Mouse (Mus musculus): ENCODE measurements around the gene Tnf. TPM values are rescaled to one million over a fixed set of nuclear protein-coding genes. Genes with fewer than 3 reads are reported as not detected.
A peak's percentile ranks its signal among the peaks of the same experiment; 100 is the strongest.

Tnf gene
- total RNA-seq, 2 experiments from 2014 or later: 0.25 to 0.28 TPM

DNA sequence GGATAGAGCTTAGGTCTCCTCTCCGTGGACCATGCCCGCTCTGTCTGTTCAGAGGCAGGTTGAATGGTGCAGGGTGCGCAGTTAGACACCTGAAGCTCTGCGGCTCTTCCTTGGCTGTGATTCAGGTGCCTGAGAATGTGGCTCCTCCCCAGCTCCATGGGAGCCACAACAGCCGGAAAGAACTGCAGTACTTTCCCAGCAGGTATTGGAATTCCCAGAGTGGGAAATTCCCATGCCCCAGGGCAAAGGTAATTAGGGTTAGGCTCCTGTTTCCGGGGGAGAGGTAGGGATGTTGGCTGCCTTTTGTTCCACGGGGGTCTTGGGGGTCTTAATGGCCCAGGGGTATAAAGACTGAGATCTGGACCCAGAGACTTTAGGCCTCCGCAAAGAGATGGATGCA lies 2.9 kb downstream of the Tnf start:
- DNase-seq: no peak

DNA sequence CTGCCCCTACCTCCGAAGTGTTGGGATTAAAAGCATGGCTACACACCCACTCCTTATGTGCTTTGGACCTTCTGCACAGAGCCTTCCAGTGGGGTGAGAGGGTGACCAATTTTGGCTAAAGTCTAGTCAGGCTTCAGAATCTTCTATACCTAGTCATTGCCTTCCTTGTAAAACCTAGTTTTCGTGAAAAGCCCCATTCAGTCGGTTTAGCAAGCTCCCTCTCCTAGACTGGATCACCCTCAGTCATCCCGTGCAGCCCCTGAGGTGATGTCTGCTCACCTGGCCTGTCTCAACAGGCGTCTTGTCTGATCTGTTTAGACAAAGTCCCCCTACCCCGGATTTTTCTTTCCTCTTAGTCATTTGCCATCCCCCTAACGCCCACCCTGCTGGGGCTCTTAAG lies 3.8 kb downstream of the Tnf start:
- DNase-seq: no peak

DNA sequence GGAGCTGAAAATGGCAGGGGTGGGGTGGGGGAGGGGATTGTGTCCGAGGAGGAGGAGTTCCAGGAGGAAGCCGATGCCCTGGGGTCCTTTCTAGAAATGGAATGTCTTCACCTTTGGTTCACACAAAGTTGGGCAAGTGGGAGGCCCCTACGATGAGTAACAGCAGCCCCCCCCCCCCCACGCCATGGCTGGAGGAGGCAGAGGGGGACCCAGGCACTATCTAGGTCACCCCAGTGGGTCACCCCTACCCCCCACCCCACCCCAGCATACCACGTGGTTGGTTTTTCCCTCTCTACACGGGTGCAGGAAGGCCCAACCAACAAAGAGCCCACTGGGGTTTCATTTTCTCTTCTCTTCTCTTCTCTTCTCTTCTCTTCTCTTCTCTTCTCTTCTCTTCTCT lies 4.7 kb downstream of the Tnf start:
- DNase-seq: no peak

DNA sequence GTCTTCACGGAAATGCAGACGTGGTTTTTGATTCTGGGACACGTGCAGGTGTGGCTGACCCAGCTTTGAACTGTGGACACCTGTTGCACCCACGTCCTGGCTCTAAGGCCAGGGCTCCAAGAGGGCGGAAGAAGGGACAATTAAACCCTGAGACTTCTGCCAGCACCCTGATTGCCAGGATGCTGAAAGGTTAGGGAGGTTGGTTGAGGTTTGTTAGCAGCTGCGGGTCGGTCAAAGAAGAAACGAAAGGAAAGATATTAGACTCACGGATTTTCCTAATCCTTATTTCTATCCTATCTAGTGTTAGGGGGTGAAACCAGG lies 5.5 kb downstream of the Tnf start:
- DNase-seq: no peak

DNA sequence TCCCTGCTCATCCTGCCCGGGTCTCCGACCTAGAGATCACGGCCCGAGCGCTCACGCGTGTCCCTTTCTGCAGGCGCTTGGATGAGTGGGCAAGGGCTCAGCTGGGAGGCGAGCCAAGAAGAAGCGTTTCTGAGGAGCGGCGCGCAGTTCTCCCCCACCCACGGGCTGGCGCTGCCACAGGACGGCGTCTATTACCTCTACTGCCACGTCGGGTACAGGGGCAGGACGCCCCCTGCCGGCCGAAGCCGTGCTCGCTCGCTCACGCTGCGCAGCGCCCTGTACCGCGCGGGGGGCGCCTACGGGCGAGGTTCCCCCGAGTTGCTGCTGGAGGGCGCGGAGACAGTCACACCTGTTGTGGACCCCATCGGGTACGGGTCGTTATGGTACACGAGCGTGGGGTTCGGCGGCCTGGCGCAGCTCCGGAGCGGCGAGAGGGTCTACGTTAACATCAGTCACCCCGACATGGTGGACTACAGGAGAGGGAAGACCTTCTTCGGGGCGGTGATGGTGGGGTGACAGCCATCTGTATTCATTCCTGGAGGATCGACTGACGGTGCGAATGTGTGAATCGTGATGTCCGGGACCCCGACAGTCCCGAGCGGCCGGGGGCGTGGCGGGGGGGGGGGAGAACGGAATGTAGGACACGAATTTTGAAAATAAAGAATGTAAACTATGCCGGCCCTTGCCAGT lies 6.0 kb downstream of the Tnf start:
- DNase-seq: peak; percentile 84 to 87

DNA sequence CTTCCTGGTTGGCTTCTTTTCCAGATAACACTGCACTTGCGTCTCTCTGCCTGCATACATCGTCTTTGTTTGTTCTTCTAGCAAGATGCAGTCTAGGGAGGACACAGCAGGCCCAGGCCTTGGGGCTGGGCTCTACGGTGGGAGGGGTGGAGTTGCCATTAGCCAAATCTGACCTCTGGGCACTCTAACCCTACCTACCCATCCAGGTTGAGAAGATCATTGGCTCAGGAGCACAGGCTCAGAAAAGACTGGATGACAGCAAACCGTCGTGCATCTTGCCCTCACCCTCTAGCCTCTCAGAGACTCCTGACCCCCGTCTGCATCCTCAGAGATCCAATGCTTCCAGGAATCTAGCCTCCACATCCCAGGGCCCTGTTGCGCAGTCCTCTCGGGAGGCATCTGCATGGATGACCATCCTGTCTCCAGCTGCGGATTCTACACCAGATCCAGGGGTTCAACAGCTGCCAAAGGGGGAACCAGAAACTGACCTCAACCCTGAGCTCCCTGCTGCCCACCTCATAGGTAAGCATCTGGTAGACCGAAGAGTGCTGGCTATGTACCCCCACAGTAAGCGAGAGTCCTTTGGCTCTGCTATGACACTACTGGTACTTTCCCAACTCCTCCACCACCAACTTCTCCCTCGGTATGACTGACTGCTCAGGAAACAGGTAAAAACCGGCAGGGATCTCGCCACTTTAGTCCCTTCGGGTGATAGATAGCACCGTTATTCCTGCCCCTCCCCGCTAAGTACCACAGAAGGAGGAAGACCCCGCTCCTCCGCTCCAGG lies 6.8 kb downstream of the Tnf start:
- no peak for DNase-seq

DNA sequence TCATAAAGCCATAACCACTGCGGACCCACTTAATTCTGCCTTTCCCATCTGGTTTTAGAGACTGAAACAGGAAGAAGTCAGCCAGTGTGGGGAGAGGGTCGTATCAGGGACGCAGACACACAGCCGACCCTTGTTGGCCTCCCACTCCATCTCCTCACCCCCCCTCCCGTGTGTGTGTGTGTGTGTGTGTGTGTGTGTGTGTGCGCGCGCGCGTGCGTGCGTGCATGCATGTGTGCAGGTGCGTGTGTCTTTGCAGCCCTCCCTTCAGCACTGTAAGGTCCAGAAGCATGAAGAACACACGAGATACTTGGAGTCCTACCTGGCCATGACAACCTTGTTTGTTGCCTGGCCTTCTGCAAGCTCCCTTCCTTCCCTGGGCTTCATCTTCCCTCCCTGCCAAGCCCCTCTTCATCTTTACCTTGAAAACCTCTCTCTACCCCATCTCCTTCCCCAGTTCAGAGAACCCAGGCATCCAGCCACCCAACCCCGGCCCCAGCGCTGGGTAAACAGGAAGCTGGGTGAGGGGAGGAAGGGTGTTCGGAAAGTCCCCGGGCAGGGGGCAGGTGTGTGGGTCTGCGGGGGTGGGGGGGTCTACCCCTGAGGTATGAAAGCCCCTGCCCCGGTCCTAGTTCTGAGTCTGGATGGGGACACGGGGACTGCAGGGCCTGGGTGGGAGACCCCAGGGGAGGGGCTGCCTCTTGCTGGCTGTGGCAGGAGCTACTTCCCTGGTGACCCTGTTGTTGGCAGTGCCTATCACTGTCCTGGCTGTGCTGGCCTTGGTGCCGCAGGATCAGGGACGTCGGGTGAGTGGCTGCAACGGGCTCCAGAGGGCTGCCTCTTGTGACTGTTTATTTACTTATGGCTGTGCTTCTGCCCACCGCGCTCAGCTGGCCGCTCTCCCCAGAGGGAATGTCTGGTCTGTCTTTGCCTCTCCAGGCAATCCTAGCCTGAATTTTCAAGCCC lies 7.6 kb downstream of the Tnf start, which contains the start of gene Ltb:
Gene Ltb (plus strand): TSS at position 559 of the 963 bp plus-strand sequence.
- DNase-seq: no peak

DNA sequence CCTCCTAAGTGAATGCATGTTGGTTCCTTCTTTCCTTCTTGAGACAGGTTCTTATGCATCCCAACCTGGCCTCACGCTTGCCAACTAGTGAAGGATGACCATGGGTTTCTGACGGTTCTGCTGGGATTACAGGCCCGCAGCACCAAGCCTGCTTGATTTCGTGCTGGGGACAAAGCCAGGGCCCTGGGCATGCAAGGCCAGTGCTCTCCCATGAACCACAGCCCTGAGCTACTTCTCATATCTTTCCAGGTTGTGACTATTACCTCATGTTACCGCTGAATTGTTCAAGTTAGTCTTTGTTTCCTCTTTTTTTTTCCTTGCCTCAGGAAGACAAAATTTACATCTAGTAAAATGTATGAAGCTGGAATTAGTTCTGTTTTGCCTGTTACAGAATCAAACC lies 8.9 kb downstream of the Tnf start:
- no peak for DNase-seq

DNA sequence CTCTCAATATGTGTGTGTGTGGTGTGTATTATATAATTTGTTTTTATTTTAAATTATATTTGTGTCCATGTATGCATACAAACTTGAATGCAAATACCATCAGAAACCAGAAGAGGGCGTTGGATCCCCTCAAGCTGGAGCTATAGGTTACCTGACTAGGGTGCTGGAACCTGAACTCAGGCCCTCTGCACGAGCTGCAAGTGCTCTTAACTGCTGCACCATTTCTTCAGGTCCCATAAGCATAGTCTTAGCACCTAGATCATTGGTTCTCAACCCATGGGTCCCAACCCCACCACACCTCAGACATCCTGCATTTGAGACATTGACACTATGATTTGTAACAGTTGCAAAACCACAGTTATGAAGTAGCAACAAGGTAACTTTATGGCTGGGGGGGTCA lies 10.1 kb downstream of the Tnf start:
- no peak for DNase-seq

DNA sequence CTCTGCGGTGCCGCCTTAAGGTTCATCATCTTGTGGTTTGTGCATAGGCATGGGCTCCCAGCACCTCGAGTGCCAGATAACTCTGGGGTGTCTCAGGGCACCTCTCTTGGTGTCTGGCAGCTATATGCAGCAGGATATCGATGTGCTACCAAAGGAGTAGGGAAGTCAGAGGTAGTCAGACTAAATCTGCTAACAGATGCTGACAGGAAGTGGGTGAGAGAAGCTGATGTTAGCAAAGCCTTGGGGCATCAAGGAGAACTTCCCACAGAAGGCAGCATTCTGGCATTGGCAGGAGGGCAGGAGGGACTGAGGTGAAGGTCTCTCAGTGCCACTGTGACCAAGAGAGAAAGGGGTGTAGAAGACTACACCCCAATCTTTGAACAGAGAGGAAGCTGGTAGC lies 11.7 kb downstream of the Tnf start:
- no peak for DNase-seq

DNA sequence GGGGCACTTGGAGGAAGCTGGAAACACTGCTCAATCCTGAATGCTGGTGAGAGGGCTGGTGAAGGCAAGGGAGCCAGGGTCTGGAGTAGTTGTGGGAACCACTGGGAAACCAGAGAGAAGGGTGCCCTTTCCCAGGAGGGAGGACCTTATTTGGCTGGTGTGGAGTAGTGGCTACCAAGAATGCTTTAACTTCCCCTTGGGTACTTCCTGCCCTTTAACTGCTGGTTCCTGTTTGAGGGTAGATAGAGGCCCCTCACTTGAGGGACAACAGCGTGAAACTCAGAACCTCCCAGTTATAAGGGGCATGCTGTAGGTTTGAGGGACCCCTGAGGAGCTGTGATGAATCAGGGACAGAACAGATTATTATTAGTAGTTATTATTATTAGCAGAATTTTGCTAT lies 12.6 kb downstream of the Tnf start:
- peak in 1 of 2 experiments; percentile 54 for DNase-seq

DNA sequence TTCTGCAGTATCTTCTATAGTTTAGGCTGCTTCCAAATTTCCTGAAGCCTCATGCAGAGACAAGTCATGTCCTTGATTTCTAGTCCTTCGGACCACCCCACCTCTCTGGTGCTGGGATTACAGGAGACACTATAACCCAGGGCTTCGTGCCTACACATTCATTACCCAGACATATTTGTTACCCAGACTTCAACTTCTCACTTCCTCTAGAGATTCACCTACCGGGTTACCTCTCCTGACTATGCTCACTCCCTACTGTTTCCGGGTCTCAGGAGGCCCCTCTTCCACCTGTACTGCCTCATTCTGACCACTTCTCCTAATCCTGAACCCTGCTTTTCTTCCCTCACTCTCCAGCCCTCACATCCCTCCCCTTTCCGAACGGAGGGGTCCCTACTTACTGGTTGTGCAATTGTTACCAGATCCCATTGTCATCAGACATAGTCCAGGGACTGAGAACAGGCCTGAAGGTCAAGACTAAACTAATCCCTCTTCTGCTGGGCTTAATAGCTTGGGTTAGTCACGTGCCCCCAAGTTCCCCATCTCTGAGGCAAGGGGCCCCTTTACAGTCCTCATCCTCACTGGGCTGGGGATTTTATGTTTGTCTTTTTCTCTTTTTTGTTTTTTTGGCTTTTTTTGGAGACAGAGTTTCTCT lies 13.7 kb downstream of the Tnf start, which contains the start of gene Lst1:
Gene Lst1 (minus strand): TSS at position 481 of the 652 bp plus-strand sequence.
- DNase-seq: no peak

DNA sequence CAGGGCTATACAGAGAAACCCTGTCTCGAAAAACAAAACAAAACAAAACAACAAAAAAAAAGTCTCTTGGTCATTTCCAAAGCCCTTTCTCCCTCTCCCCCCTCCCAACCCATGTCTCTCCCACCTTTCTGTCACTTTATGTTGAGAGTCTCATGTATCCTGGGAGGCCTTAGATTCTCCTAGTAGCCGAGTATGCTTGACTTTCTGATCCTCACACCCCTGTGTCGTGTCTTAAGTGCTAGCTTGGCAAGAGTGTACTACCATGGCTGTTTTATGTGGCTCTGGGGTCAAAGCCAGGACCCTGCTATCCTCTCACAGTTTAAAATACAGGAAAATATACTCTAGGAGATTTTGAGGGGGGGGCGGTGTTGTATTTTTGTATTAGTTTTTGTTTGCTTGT lies 14.5 kb downstream of the Tnf start:
- DNase-seq: no peak

DNA sequence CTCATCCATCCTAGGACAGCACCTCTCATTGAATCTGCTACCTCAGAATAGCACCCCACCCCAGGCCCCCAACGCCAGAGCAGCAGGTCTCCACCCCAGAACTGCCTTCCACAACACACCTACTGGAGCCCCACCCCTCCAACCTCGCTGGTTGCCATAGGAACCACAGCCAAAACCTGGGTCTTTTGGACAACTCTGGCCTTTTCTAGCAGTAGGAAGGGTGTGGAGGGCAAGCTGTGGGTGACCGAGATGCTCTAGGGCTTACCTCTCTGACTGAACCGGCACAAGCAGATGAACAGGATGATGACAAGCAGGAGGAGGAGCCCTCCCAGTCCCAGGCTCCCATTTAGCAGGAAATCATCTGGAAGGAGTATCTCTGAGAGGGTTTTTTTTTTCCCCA lies 15.1 kb downstream of the Tnf start:
- DNase-seq: peak; percentile 55 to 60

DNA sequence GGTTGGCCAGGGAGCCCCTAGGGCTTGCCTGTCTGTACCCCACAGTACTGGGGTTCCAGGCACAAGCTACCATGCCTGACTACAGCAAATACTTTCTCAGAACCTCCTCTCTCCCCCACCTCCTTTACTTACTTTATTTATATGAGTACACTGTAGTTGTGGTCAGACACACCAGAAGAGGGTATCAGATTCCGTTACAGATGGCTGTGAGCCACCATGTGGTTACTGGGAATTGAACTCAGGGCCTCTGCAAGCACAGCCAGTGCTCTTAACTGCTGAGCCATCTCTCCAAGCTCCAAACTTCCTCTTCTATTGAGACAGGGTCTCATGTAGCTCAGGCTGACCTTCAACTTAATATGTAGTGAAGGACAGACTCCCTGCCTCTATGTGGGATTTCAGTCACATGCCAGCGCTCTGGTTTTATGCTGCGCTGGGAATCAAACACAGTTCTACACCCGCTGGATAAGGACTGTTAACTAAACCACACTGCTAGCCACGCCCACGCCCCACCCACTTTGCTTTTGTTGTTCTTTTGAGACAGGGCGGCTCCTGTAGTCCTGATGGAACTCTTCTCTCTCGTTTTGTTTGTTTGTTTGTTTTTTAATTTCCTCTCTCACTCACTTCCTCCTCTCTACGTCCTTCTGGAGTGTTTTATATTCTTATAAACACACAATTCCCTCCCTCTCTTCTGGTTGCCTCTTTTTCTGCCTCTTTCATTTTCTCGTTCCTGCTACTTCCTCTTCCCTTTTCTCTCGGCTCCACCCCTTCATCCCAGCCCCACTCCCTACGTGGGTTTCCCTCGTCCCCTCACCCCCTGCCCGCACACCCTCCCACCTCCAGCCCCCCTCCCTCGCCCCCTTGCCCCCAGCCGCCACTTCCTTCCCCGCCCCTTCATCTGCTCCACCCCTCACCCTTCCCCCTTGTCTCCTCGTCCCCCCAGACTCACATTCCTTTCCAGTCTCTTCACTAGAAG lies 15.9 kb downstream of the Tnf start:
- peak; percentile 78 to 90 for DNase-seq

DNA sequence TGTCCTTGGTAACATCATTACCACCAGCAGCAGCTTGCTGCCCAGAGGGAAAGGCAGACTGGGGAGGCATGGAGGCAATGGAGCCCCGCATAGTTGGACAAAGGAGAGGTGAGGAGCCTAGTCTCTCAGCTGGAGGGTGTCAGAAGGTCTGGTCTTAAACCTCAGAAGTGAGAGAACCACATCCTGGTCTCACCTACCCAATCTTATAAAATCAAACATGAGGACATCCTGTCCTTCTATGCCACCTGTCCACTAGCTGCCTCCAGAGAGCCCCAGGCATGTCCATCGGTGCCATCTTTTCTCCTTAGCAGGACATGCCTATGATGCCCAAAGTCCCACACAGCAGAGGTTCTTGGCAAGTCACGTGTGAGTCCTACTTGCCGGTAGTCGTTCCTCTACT lies 21.7 kb downstream of the Tnf start:
- DNase-seq: no peak

DNA sequence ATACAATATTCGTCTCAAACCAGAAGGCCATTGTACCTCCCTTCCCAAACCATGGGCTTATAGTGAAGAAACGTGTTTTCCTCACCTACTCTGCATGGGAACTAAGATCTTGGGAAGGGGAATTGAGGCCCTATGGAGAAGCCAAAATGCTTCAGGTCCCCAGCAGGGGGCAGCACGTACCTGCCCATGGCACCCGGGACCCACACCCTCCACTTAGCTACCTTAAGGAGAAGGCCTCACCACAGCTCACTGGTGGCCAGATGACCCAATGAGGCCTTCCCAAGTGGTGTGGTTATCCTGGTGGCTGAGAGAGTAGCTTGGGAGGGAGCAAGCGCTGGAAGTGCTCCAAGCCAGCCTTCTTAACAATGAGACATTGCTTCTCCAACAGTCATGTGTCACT lies 23.3 kb downstream of the Tnf start:
- DNase-seq: peak; percentile 76 to 81

DNA sequence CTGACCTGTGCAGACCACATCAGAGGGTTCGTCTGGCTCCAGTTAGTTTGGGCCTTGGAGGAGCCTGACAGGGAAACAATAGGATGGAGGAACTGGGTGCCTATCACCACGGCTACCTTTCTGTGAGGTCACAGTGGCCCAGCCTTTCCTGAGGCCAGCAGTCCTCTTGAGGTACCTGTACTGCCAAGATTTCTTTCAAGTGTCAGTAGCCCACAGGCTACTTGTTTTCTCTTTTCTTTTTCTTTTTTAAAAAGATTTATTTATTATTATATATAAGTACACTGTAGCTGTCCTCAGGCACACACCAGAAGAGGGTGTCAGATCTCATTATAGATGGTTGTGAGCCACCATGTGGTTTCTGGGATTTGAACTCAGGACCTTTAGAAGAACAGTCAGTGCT lies 25.8 kb downstream of the Tnf start, which contains the start of gene Aif1:
Gene Aif1 (minus strand): TSS at position 101 of the 400 bp plus-strand sequence.
- no peak for DNase-seq

DNA sequence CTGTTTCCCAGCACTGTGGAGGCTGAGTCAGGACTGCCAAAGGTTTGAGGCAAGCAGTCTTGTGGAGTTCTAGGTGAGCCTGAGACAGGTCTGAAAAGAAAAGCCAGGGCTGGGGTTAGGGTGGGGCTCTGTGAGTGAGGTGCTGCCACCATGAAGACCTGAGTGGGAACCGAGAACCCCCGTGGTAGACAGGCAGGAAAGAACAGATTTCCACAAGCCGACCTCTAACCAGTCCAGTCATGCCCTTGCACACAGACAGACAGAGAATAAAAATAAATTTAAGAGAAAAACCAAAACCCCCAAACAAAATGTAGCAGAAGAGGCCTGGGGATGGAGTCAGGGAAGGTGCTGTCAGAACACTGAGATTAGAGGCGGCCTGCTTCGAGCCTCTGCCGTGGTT lies 26.4 kb downstream of the Tnf start:
- no peak for DNase-seq

DNA sequence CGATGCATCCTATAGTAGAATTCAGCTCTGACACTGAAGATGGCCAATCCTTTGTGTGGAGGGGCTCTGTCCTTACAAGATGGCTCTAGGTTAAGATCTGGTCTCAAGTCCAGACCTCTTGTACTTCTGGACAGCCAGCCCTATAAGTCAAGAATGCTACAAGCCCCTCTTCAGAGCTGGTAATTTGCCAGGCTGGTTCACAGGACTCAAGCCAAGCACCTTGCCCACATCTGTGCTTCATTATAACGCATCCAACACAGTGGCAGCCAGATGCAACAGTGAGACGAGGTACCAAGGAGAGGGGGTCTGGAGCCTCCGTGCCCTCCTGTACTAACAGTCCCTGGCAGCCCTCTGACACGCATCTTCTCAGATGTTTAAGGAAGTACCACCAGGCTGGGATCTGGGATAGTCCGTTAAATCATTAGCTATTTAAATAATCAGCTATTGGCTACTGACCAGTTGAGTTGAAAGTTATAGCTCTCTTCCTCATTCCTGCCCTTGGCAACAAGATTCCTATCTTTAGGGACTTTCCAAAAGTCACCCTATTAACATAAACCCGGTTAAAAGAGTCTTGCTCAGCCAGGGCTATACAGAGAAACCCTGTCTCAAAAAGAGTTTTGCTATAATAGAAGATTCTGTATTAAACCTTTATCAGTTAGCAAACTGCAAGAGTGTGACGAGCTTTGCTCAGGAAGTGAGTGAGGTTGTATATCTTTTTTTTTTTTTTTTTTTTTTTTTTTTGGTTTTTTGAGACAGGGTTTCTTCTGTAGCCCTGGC lies 27.4 kb downstream of the Tnf start:
- no peak for DNase-seq
